Mouse (Mus musculus): ENCODE measurements around the gene Hmx2.

Hmx2 gene

DNA sequence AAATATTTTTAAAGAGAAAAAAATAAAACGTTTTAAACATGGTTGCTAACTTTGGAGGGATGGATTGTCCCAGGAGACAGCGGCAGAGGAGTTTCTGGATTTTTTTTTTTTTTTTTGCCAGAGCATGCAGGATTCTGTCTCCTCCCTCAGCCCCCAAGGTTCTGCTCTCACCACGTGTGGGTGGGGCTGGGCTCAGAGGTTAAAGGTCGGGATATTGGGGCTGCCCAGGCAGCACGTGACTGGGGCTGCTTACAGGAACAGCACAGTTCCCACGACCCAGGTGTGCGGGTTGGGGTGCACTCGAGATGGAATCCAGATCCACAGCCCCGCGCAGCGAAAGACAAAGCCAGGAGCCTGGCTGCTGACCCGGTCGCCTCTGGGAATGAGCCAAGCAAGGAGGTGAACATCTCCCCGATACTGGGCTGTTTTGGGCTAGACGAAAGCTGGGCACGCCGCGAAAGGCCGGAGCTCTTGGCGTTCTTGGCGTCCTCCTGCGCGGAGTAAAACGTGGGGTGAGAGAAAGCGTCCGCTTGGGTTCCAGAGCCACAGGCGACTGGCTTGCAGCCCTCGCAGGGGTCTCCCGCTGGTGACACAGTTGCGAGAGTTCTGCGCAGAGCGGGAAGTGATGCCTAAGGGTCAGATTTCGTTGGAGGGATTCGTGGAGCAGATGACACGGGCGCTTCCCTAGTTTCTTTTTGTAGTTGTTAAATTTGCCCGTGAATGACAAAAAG is 8.1 kb downstream of the Hmx2 start:
- no peak for DNase-seq (ENCODE audit: low spot score in 2 of 2)

GRCm38 (mm10) chr7:131557751-131558150 is 9.2 kb downstream of the Hmx2 start:
- no peak for DNase-seq (ENCODE audit: low spot score in 2 of 2)

- DNase-seq (ENCODE audit: low spot score in 2 of 2), result peak; percentile 59 to 86
Measured at GRCm38 (mm10) chr7:131559986-131560696, 11.6 kb downstream of the Hmx2 start, which contains the start of gene Bub3. TSS of gene Bub3 (plus strand) at chr7:131560222.

GRCm38 (mm10) chr7:131560697-131561042 is 12.1 kb downstream of the Hmx2 start:
- DNase-seq (ENCODE audit: low spot score in 2 of 2), result no peak

- no peak for DNase-seq (ENCODE audit: low spot score in 2 of 2)
Measured at GRCm38 (mm10) chr7:131575246-131575645, 26.7 kb downstream of the Hmx2 start.

- no peak for DNase-seq (ENCODE audit: low spot score in 2 of 2)
Measured at GRCm38 (mm10) chr7:131582178-131582577, 33.6 kb downstream of the Hmx2 start.

DNA sequence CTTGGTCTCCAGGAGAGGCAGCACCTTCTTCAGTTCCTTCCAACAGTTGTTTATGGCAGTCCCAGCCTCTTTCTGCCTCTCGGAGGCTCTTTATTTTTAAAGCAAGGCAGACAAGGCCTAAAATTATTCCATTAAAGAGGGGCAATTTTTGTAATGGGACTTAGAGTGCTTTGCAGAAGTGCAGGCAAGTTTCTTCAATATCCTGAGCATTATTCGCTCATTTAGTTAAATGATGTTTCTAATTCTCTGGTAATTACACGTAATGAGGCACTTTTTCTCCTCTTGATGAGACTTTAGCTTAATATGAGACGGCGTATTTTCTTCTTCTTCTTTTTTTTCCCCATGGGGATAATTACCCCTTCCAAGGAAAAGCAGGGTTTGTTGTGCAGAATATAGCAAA is 37.0 kb downstream of the Hmx2 start:
- DNase-seq (ENCODE audit: low spot score in 2 of 2), result no peak

GRCm38 (mm10) chr7:131597779-131598482 is 49.4 kb downstream of the Hmx2 start:
- peak in 1 of 2 experiments; percentile 30 for DNase-seq (ENCODE audit: low spot score in 2 of 2)

- DNase-seq (ENCODE audit: low spot score in 2 of 2), result peak in 1 of 2 experiments; percentile 53
Measured at GRCm38 (mm10) chr7:131598483-131598824, 49.9 kb downstream of the Hmx2 start.

DNA sequence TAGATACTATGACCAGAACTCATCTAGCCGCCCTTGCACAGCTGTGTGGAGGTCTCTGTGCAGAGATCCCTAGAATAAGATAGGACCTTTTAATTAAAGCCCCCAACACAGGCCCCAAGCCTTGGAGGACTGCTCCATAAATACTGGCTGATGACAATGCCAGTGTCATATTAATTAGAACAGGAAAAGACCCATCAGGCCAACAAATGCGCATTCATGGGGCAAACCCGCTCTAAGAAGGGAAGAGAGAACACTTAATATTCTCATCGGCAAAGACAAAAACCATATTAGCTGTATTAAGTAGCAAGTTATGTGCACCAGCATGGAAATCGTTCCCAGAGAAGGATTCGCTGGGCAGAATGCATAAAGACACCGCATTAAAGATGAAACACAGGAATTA is 53.5 kb downstream of the Hmx2 start:
- no peak for DNase-seq (ENCODE audit: low spot score in 2 of 2)

- no peak for DNase-seq (ENCODE audit: low spot score in 2 of 2)
Measured at GRCm38 (mm10) chr7:131603186-131603585, 54.6 kb downstream of the Hmx2 start.

GRCm38 (mm10) chr7:131604946-131605345 is 56.4 kb downstream of the Hmx2 start:
- no peak for DNase-seq (ENCODE audit: low spot score in 2 of 2)

GRCm38 (mm10) chr7:131605481-131605880 is 56.9 kb downstream of the Hmx2 start:
- no peak for DNase-seq (ENCODE audit: low spot score in 2 of 2)

Measured in cerebellum, postnatal 4 days (tissue).